Mouse (Mus musculus): Measurements from ENCODE around the gene Pde5a. TPM values are rescaled to one million over a fixed set of nuclear protein-coding genes. Genes with fewer than 3 reads are reported as not detected.

The Pde5a gene
- 1 to 10 TPM in 1 of 2 experiments, under 1 TPM in 1; 0.48 to 2.1 TPM for polyA plus RNA-seq (2017; shearing (Covaris generic))

GRCm38 (mm10) chr3:122728852-122729600, at the start of gene Pde5a:
TSS of gene Pde5a (plus strand) at chr3:122728947.

DNA sequence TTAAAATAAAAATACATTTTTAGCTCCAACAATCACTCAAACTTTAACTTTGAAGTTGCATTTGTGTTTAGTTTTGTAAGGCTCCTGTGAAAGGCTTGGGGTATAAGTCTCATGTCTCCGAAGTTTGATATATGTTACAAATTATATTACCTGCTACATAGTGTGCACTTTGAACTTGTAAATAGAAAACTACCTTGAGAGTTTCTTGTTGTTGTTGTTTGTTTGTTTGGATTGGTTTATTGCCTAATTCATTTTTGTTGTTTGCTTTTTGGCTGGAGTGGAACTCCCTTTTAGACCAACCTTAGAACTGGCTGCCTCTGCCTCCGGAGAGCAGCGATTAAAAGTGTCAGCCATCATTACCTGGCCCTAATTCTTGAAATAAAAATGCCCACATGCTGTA, 166.0 kb downstream of the Pde5a start, which contains the start of gene Fabp2:
TSS of gene Fabp2 (plus strand) at position 301 of the 400 bp plus-strand sequence.

Other genes with a start within 250 kb of the Pde5a start
- under 1 TPM; 0.69 to 0.87 TPM for gene Fnbp1l, start 109.2 kb upstream of the Pde5a start, polyA plus RNA-seq (2017; shearing (Covaris generic))
- not detected for gene Fabp2, start 166.1 kb downstream of the Pde5a start, polyA plus RNA-seq (2017; shearing (Covaris generic))
- not detected for gene Gm10959, start 190.4 kb downstream of the Pde5a start, polyA plus RNA-seq (2017; shearing (Covaris generic))
- 10 to 100 TPM; 87.4 to 90.2 TPM for gene 1810037I17Rik, start 195.3 kb downstream of the Pde5a start, polyA plus RNA-seq (2017; shearing (Covaris generic))

Data from inflammation-experienced regulatory T-cells (primary cell).